Mouse (Mus musculus): Measurements from ENCODE around the gene Zcwpw1. TPM values are rescaled to one million over a fixed set of nuclear protein-coding genes. Genes with fewer than 3 reads are reported as not detected.

Zcwpw1 gene
- polyA plus RNA-seq, 1 experiment from 2014 or later: 11.3 TPM

DNA sequence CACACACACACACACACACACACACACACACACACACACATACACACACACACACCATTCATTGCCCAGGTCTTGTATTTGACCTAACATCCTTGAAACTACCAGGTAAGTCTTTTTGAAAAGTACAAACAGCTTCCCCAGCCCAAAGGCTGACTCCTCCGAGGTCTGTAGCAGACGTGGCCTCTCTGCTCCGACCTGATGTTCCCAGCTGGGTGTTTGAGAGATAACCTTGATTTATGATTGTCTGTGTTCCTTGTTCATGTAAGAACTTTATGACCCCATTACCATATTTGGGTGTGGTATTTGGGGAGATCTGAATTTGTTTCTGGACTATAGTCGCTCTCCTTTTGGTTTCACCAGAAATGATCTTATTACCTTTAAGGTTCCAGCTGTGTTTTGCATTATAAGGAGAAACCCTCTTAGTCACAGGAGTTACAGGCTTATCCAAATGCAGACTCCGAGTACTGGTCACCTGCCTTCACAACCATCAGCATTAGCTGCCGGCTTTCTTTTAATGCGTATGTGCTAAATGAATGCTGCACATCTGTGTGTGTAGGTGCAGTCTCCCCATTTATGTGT, 10.2 kb upstream of the Zcwpw1 start:
- no peak overlapping the region for H3K27ac ChIP-seq (replicated peaks)
- no peak overlapping the region for H3K4me2 ChIP-seq (replicated peaks)
- WGBS: 86% methylated on average over 7 of the region's 7 CpGs
- peaks cover 24% of the 10 kb centered on the region for H3K36me3 ChIP-seq
- no peak for ATAC-seq (replicated peaks)
- peaks cover 35% of the 10 kb centered on the region for H3K4me1 ChIP-seq
- H3K27me3 ChIP-seq: no peaks in the 10 kb centered on the region
- no peak overlapping the region; the same call in 1 of the 2 replicates for H3K9ac ChIP-seq (replicated peaks)
- H3K9me3 ChIP-seq: no peaks in the 10 kb centered on the region
- H3K4me3 ChIP-seq: no peak overlapping the region

DNA sequence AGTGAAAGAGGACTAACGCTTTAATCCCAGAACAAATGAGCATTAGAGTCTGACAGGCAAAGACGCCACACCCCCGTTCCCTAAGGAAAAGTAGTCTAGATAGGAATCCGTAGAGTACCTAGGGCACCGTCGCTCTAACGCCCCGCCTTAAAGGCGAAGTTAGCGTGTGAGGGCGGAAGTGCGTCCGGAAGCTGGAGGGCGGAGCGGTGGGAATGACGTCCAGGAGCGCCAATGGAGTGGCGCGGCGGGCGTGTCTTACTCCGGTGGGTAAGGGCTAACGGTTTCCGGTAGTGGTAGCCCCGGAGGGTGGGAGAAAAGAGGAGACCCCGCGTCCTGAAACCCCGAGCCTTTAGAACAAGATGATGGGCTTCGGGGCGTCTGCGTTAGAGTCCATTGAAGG, 9.0 kb upstream of the Zcwpw1 start, which contains the start of gene Ppp1r35:
Gene Ppp1r35, plus strand, starts transcription at position 215 of the 400 bp plus-strand sequence.
- peak within 1 kb of the TSS; percentile 99 for H3K4me2 ChIP-seq (replicated peaks)
- H3K9ac ChIP-seq (replicated peaks): peak within 1 kb of the TSS; percentile 97
- peaks cover 48% of the 10 kb centered on the region for H3K4me1 ChIP-seq
- peak within 1 kb of the TSS; percentile 92 for H3K27ac ChIP-seq (replicated peaks)
- peaks cover 37% of the 10 kb centered on the region for H3K36me3 ChIP-seq
- H3K27me3 ChIP-seq: no peaks in the 10 kb centered on the region
- peak; percentile 97 for ATAC-seq (replicated peaks)
- under 1% methylated on average over 30 of the region's 31 CpGs for WGBS
- peak within 1 kb of the TSS; percentile 99 for H3K4me3 ChIP-seq
- no peaks in the 10 kb centered on the region for H3K9me3 ChIP-seq

DNA sequence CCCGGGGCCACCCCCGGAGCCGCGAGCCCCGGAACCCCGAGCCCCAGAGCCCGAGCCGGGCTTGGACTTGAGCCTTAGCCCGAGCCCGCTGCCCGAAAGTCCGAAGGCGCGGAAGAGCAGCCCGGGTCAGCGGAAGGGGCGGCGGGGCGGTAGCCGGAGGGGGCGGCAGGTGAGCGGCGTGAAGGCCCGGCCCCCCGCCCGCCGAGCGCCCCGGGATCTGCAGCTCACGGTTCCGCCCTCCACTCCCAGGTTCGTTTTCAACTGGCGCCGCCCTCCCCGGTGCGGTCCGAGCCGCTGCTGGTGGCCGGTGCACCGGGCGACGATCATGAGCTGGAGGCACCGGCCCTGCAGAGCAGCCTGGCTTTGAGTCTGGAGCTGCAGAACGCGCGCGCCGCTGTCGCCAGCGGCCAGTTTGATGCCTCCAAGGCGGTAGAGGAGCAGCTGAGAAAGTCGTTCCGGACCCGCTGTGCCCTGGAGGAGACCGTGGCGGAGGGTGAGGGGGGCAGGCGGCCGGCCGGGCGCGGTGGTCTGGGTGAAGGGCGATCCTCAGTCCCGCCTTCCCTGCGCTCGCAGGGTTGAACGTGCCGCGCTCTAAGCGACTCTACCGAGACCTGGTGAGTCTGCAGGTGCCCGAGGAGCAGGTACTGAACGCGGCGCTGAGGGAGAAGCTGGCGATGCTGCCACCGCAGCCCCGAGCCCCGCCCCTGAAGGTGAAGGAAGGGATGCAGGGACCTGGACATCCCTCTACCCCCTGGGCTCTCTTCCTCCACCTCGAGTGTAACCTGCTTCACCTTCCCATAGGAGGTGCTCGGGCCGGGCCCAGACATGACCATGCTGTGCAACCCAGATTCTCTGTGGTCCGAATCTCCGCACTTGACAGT, 8.3 kb upstream of the Zcwpw1 start:
- Histone ChIP-seq H3K4me3 (peak overlapping the region; percentile 99), H3K36me3 (peaks cover 39% of the 10 kb centered on the region), H3K4me1 (peaks cover 55% of the 10 kb centered on the region), H3K9me3 (no peaks in the 10 kb centered on the region), H3K4me2 (replicated peaks) (peak overlapping the region; percentile 99), H3K9ac (replicated peaks) (peak overlapping the region; percentile 97), H3K27ac (replicated peaks) (peak overlapping the region; percentile 92), H3K27me3 (no peaks in the 10 kb centered on the region)
- peak; percentile 14; the same call in 1 of the 2 replicates for ATAC-seq (replicated peaks)
- WGBS: under 1% methylated on average over 80 of the region's 83 CpGs

GRCm38 (mm10) chr5:137781661-137782060, 5.9 kb upstream of the Zcwpw1 start:
- WGBS: 93% methylated on average over 7 of the region's 7 CpGs
- H3K27ac ChIP-seq (replicated peaks): no peak overlapping the region
- H3K36me3 ChIP-seq: peaks cover 43% of the 10 kb centered on the region
- ATAC-seq (replicated peaks): no peak
- H3K27me3 ChIP-seq: no peaks in the 10 kb centered on the region
- H3K4me2 ChIP-seq (replicated peaks): no peak overlapping the region
- no peaks in the 10 kb centered on the region for H3K9me3 ChIP-seq
- H3K4me3 ChIP-seq: no peak overlapping the region
- H3K9ac ChIP-seq (replicated peaks): 0 out of 2 replicates have a peak overlapping the region, but pooled peaks have one; percentile 14
- peaks cover 65% of the 10 kb centered on the region for H3K4me1 ChIP-seq

DNA sequence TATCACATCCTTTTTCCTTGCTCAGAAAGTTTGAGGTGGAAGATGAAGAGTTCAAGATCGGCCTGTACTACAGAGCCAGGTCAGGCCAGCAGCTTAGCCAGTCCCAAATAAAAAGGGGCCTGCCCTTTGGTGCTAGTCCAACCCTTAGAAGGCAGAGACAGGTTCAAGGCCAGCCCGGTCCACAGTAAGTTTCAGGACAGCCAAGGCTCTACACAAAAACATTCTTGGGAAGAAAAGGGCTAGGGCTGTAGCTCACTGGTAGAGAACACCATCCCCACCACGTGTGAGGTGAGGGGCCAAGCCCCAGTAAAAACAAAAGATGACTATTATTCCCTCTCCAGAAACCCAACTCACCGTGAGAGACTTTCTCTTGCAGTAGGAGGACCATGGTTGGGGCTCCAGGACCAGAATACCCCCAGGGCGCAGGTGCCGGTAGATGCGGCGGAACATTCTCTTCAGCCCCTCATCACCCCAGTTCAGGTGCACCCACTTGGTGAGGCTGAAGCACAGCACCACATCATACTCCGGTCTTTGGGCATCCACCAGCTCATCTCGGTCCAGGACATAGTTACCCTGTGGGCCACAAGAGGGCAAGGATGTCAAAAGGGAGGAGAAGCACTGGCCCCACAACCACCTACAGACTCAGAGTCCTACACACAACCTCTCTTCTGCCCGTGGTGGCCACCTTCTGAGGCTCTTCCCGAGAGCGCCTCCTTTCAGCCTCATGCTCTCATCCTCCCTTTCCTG, 4.6 kb upstream of the Zcwpw1 start:
- H3K4me3 ChIP-seq: peak overlapping the region; percentile 86
- H3K4me1 ChIP-seq: peaks cover 67% of the 10 kb centered on the region

GRCm38 (mm10) chr5:137783901-137784540, 3.6 kb upstream of the Zcwpw1 start:
- H3K4me2 ChIP-seq (replicated peaks): peak overlapping the region; percentile 95
- no peaks in the 10 kb centered on the region for H3K27me3 ChIP-seq
- peaks cover 43% of the 10 kb centered on the region for H3K36me3 ChIP-seq
- H3K27ac ChIP-seq (replicated peaks): no peak overlapping the region
- 68% methylated on average over 9 of the region's 9 CpGs for WGBS
- peak overlapping the region; percentile 86 for H3K4me3 ChIP-seq
- peaks cover 66% of the 10 kb centered on the region for H3K4me1 ChIP-seq
- H3K9me3 ChIP-seq: no peaks in the 10 kb centered on the region
- H3K9ac ChIP-seq (replicated peaks): peak overlapping the region; percentile 95
- no peak for ATAC-seq (replicated peaks)

More for the DNA sequence above, 4.6 kb upstream of the Zcwpw1 start:
- Histone ChIP-seq H3K9ac (replicated peaks) (peak overlapping the region; percentile 95; the same call in 1 of the 2 replicates), H3K36me3 (peaks cover 43% of the 10 kb centered on the region), H3K9me3 (no peaks in the 10 kb centered on the region), H3K27me3 (no peaks in the 10 kb centered on the region), H3K27ac (replicated peaks) (no peak overlapping the region), H3K4me2 (replicated peaks) (peak overlapping the region; percentile 95)
- WGBS: 87% methylated on average over 13 of the region's 13 CpGs
- ATAC-seq (replicated peaks): no peak

- H3K27me3 ChIP-seq: no peaks in the 10 kb centered on the region
- peak overlapping the region; percentile 86 for H3K4me3 ChIP-seq
- H3K36me3 ChIP-seq: peaks cover 43% of the 10 kb centered on the region
- no peaks in the 10 kb centered on the region for H3K9me3 ChIP-seq
- no peak overlapping the region for H3K27ac ChIP-seq (replicated peaks)
- 88% methylated on average over 14 of the region's 14 CpGs for WGBS
- no peak for ATAC-seq (replicated peaks)
- peaks cover 62% of the 10 kb centered on the region for H3K4me1 ChIP-seq
- peak overlapping the region; percentile 95 for H3K4me2 ChIP-seq (replicated peaks)
- H3K9ac ChIP-seq (replicated peaks): peak overlapping the region; percentile 95
Observed at GRCm38 (mm10) chr5:137784546-137784945, 3.1 kb upstream of the Zcwpw1 start.

GRCm38 (mm10) chr5:137785164-137786031, 2.2 kb upstream of the Zcwpw1 start:
- peak overlapping the region; percentile 95 for H3K4me2 ChIP-seq (replicated peaks)
- no peaks in the 10 kb centered on the region for H3K9me3 ChIP-seq
- peak overlapping the region; percentile 86 for H3K4me3 ChIP-seq
- peak overlapping the region; percentile 99 for H3K27ac ChIP-seq (replicated peaks)
- peak; percentile 3 for ATAC-seq (replicated peaks)
- H3K36me3 ChIP-seq: peaks cover 38% of the 10 kb centered on the region
- 5% methylated on average over 49 of the region's 62 CpGs for WGBS
- H3K4me1 ChIP-seq: peaks cover 53% of the 10 kb centered on the region
- H3K9ac ChIP-seq (replicated peaks): peak overlapping the region; percentile 95
- H3K27me3 ChIP-seq: no peaks in the 10 kb centered on the region

DNA sequence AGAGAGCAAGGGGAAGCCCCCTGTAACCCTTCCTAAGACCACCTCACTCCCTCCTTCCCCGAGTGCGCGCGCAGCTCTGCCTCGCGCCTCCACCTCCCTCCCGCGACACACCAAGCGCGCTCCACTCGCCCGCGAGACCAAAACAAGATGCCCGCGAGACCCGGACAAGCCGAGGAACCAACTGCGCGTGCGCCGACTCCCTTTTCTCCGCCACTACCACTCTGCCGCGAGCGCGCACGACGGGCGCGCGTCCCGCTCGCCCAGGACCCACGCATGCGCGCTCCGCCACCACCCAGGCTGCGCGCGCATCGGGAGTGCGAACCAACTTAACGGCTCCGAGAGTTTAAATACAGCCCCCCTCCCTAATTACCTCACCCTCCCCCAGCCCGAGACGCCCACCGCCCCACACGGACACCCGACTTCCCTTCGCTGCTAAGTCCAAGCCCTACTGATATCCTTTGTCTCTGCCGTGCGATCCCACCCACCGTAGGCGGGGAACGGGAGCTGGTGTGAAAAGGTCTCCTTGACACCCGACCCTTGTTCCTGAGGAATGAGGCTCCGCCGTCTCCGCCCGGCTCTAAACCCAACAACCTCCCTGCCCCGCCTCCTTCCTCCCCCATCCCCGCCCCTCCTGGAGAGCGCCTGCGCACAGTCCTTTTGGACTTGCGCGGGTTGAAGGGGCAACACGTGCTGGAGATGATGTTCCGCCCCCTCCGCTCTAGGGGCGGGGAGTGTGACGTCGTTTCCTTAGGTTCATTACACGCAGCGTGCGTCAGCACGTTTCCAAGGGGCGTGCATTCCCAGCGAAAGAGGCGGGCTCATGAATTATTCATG, 1.3 kb upstream of the Zcwpw1 start:
- peak overlapping the region; percentile 99 for H3K27ac ChIP-seq (replicated peaks)
- ATAC-seq (replicated peaks): peak; percentile 80
- H3K27me3 ChIP-seq: no peaks in the 10 kb centered on the region
- no peaks in the 10 kb centered on the region for H3K9me3 ChIP-seq
- WGBS: under 1% methylated on average over 78 of the region's 79 CpGs
- peak overlapping the region; percentile 95 for H3K9ac ChIP-seq (replicated peaks)
- peaks cover 44% of the 10 kb centered on the region for H3K4me1 ChIP-seq
- H3K4me3 ChIP-seq: peak overlapping the region; percentile 86
- H3K36me3 ChIP-seq: peaks cover 29% of the 10 kb centered on the region
- peak overlapping the region; percentile 95 for H3K4me2 ChIP-seq (replicated peaks)

DNA sequence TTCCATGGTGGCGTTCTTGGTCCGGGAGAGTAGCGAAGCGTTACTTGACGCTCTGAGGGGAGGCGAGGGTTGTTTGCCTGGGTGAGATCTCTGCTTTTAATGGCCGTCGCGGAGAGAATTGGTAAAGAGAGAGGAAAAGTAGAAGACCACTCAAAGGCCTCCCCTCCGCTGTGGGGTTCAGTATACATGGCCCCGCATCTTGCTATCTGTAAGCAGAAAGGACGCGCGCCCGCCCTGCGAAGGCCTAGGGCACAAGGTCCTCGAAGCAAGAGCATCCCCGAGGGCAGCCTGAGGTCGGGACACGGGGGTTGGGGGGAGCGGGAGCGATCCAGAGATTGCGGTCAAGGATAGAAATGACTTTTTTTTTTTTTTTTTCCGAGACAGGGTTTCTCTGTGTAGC, 573 bp downstream of the Zcwpw1 start:
- H3K36me3 ChIP-seq: peaks cover 11% of the 10 kb centered on the region
- H3K27ac ChIP-seq (replicated peaks): no peak overlapping the region
- ATAC-seq (replicated peaks): no peak
- no peaks in the 10 kb centered on the region for H3K9me3 ChIP-seq
- peaks cover 27% of the 10 kb centered on the region for H3K4me1 ChIP-seq
- peak overlapping the region; percentile 95 for H3K4me2 ChIP-seq (replicated peaks)
- WGBS: 76% methylated on average over 24 of the region's 24 CpGs
- no peak overlapping the region for H3K9ac ChIP-seq (replicated peaks)
- peak overlapping the region; percentile 86 for H3K4me3 ChIP-seq
- H3K27me3 ChIP-seq: no peaks in the 10 kb centered on the region

All from forebrain, embryonic 15.5 days (tissue).